8 mouse cellular contexts compared by ENCODE assay signal in the genomic region with DNA sequence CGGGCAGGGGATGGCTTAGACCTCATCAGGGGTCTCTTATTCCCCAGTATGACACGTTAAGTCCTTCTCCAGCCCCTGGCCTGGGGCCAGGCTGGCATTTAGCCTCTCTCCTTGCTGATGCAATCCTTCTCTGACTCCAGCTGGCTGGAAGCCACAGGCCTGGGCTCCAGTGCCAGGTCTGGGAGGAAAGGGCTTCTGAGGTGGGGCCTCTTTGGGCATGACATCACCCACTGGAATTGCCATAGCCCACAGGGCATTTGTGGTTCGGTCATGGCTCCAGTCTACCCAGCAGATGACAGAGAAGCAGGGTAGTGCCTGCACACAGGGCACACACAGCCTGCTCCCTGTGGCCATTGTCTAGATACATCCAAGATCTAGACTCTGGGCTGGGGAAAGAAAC. TPM values are rescaled to one million over a fixed set of nuclear protein-coding genes. Genes with fewer than 3 reads are reported as not detected.
A peak's percentile ranks its signal among the peaks of the same experiment; 100 is the strongest.
DNase-seq lines count a peak whose midpoint lies in the region; ATAC-seq and TF ChIP-seq lines count a peak whose summit lies in the region.

No protein-coding gene starts in this region.

- H3K27ac ChIP-seq in hindbrain, embryonic 14.5 days = no peak overlapping the region
- no peak overlapping the region for H3K27ac ChIP-seq in hindbrain, embryonic 10.5 days
- H3K27ac ChIP-seq in cerebellum, adult 2 months (ENCODE audit: insufficient read depth, low read length) = peak overlapping the region; percentile 70
- peak overlapping the region; percentile 67; the same call in 1 of the 2 replicates for H3K27ac ChIP-seq in limb, embryonic 15.5 days
- H3K27ac ChIP-seq in stomach, embryonic 16.5 days (ENCODE audit: low read length) = peak overlapping the region; percentile 0; the same call in 1 of the 2 replicates

- H3K79me3 ChIP-seq in C2C12 (ENCODE audit: low read depth) = no peaks in the 10 kb centered on the region

- no peak for TF ChIP-seq CTCF in C2C12 (IDR thresholded peaks at IDR 0.05; ENCODE audit: control insufficient read depth, insufficient read depth, insufficient read length)
- TF ChIP-seq CTCF in cerebellum, adult 2 months (IDR thresholded peaks at IDR 0.05; ENCODE audit: borderline replicate concordance, insufficient read depth, low read depth, low read length) = no peak

- no peak overlapping the region for H3ac ChIP-seq in C2C12 (ENCODE audit: control insufficient read depth, insufficient read length, low read depth)

- ATAC-seq in hindbrain, embryonic 14.5 days (ENCODE audit: low FRiP score) = peak; percentile 11
- ATAC-seq in limb, embryonic 15.5 days (ENCODE audit: insufficient number of reproducible peaks, low FRiP score, low TSS enrichment, low read depth) = no peak
- no peak for ATAC-seq in stomach, embryonic 16.5 days (ENCODE audit: insufficient read depth, low FRiP score)
- ATAC-seq in megakaryocyte progenitor cell, adult 5-6 weeks (replicated peaks; ENCODE audit: poor library complexity) = no peak

- H3K9ac ChIP-seq in hindbrain, embryonic 14.5 days = no peak overlapping the region
- H3K9ac ChIP-seq in limb, embryonic 15.5 days = no peak overlapping the region
- no peak overlapping the region for H3K9ac ChIP-seq in stomach, embryonic 16.5 days (ENCODE audit: low read length)

- no peaks in the 10 kb centered on the region for H3K9me3 ChIP-seq in hindbrain, embryonic 14.5 days (ENCODE audit: control insufficient read depth, low read length)
- H3K9me3 ChIP-seq in hindbrain, embryonic 10.5 days = no peaks in the 10 kb centered on the region
- H3K9me3 ChIP-seq in limb, embryonic 15.5 days = no peaks in the 10 kb centered on the region
- H3K9me3 ChIP-seq in stomach, embryonic 16.5 days (replicated peaks; ENCODE audit: control insufficient read depth, low read length) = no peaks in the 10 kb centered on the region

- no peak overlapping the region for H3K4me2 ChIP-seq in hindbrain, embryonic 14.5 days (replicated peaks)
- H3K4me2 ChIP-seq in limb, embryonic 15.5 days = no peak overlapping the region
- H3K4me2 ChIP-seq in stomach, embryonic 16.5 days (ENCODE audit: low read depth, low read length) = no peak overlapping the region

- H3K79me2 ChIP-seq in C2C12 (ENCODE audit: control insufficient read depth, insufficient read depth) = peaks cover 11% of the 10 kb centered on the region

- H3K36me3 ChIP-seq in hindbrain, embryonic 14.5 days (replicated peaks; ENCODE audit: control insufficient read depth, insufficient read depth) = peaks cover 92% of the 10 kb centered on the region
- peaks cover 72% of the 10 kb centered on the region for H3K36me3 ChIP-seq in hindbrain, embryonic 10.5 days
- H3K36me3 ChIP-seq in C2C12 (ENCODE audit: control insufficient read depth, insufficient read depth) = peaks cover 24% of the 10 kb centered on the region
- peaks cover 6% of the 10 kb centered on the region; the same call in 1 of the 2 replicates for H3K36me3 ChIP-seq in limb, embryonic 15.5 days
- H3K36me3 ChIP-seq in stomach, embryonic 16.5 days (ENCODE audit: control insufficient read depth, insufficient read depth, low read length) = no peaks in the 10 kb centered on the region

- peaks cover 29% of the 10 kb centered on the region for H3K4me1 ChIP-seq in hindbrain, embryonic 14.5 days (replicated peaks; ENCODE audit: control insufficient read depth, insufficient read depth, low read length)
- peaks cover 38% of the 10 kb centered on the region for H3K4me1 ChIP-seq in hindbrain, embryonic 10.5 days (replicated peaks)
- peaks cover 65% of the 10 kb centered on the region for H3K4me1 ChIP-seq in cerebellum, adult 2 months (ENCODE audit: control insufficient read depth, insufficient read depth, low read length)
- H3K4me1 ChIP-seq in limb, embryonic 15.5 days = peaks cover 44% of the 10 kb centered on the region
- H3K4me1 ChIP-seq in stomach, embryonic 16.5 days (ENCODE audit: control insufficient read depth, insufficient read depth, low read length) = peaks cover 18% of the 10 kb centered on the region; the same call in 1 of the 2 replicates

- no peak overlapping the region for H3K4me3 ChIP-seq in hindbrain, embryonic 14.5 days (replicated peaks; ENCODE audit: low read length)
- H3K4me3 ChIP-seq in hindbrain, embryonic 10.5 days = no peak overlapping the region
- no peak overlapping the region for H3K4me3 ChIP-seq in C2C12 (ENCODE audit: insufficient read depth, poor library complexity, severe bottlenecking)
- H3K4me3 ChIP-seq in cerebellum, adult 2 months (replicated peaks; ENCODE audit: insufficient read depth, low read depth, low read length) = no peak overlapping the region
- no peak overlapping the region for H3K4me3 ChIP-seq in limb, embryonic 15.5 days
- no peak overlapping the region for H3K4me3 ChIP-seq in stomach, embryonic 16.5 days (replicated peaks; ENCODE audit: low read length)

- peak; percentile 75 for DNase-seq in hindbrain, embryonic 14.5 days (ENCODE audit: low spot score)
- no peak for DNase-seq in hindbrain, embryonic 10.5 days (ENCODE audit: low spot score)
- peak; percentile 92 for DNase-seq in cerebellum, adult 2 months
- peak; percentile 66 to 85 for DNase-seq in heart, adult 9 months (ENCODE audit: low spot score in 2 of 2)

- 41% methylated on average over 3 of the region's 3 CpGs for WGBS in hindbrain, embryonic 14.5 days
- 57% methylated on average over 3 of the region's 3 CpGs for WGBS in hindbrain, embryonic 10.5 days
- 3% methylated on average over 3 of the region's 3 CpGs for WGBS in cerebellum, adult 2 months
- WGBS in limb, embryonic 15.5 days = 17% methylated on average over 3 of the region's 3 CpGs
- 59% methylated on average over 3 of the region's 3 CpGs for WGBS in stomach, embryonic 16.5 days

- peaks cover 11% of the 10 kb centered on the region; the same call in 1 of the 2 replicates for H3K27me3 ChIP-seq in hindbrain, embryonic 14.5 days (ENCODE audit: control insufficient read depth, insufficient read depth, low read length)
- peaks cover 91% of the 10 kb centered on the region for H3K27me3 ChIP-seq in hindbrain, embryonic 10.5 days (ENCODE audit: insufficient read depth, poor library complexity, severe bottlenecking)
- no peaks in the 10 kb centered on the region for H3K27me3 ChIP-seq in C2C12 (ENCODE audit: control insufficient read depth, insufficient read depth, insufficient read length)
- no peaks in the 10 kb centered on the region for H3K27me3 ChIP-seq in cerebellum, adult 2 months (ENCODE audit: control insufficient read depth, insufficient read depth, low read length)
- peaks cover 87% of the 10 kb centered on the region for H3K27me3 ChIP-seq in limb, embryonic 15.5 days
- peaks cover 28% of the 10 kb centered on the region for H3K27me3 ChIP-seq in stomach, embryonic 16.5 days (ENCODE audit: control insufficient read depth, insufficient read depth, low read length)

- TF ChIP-seq POLR2A in cerebellum, adult 2 months (IDR thresholded peaks at IDR 0.05; ENCODE audit: borderline replicate concordance, insufficient read depth, low read length) = no peak

RNA-seq across cellular contexts. Expression of gene Dusp8, which starts 10.8 kb away (rescaled TPM):
- polyA plus RNA-seq in hindbrain, embryonic 14.5 days (2014; fragmentation: Nextera tagmentation; extraction: Ambion mirVana) = 133 and 142 TPM in 2 replicates
- 7.8 and 20.1 TPM in 2 replicates for polyA plus RNA-seq in hindbrain, embryonic 10.5 days (2016; fragmentation: Nextera tagmentation; extraction: Ambion mirVana)
- 2.1 TPM for polyA plus RNA-seq in C2C12 (2012; fragmentation: generic; extraction: Trizol)
- polyA plus RNA-seq in cerebellum, adult 2 months (2012; rRNA removed) = 85.8 and 90.1 TPM in 2 replicates
- 5.5 and 6.9 TPM in 2 replicates for polyA plus RNA-seq in limb, embryonic 15.5 days (2015; fragmentation: Nextera tagmentation; extraction: Ambion mirVana)
- polyA plus RNA-seq in stomach, embryonic 16.5 days (2015; fragmentation: Nextera tagmentation; extraction: Ambion mirVana) = 6.4 TPM in 2 replicates
- 0.12 TPM in 1 of 2 replicates, not detected in the other for total RNA-seq in megakaryocyte progenitor cell, adult 5-6 weeks (2015)
- not detected in 2 replicates for total RNA-seq in megakaryocyte progenitor cell, adult 5-6 weeks (2017)

RNA-seq across cellular contexts. Expression of gene Mob2, which starts 24.0 kb away (rescaled TPM):
- polyA plus RNA-seq in hindbrain, embryonic 14.5 days (2014; fragmentation: Nextera tagmentation; extraction: Ambion mirVana) = 46.4 and 50.2 TPM in 2 replicates
- polyA plus RNA-seq in hindbrain, embryonic 10.5 days (2016; fragmentation: Nextera tagmentation; extraction: Ambion mirVana) = 61.4 and 62.4 TPM in 2 replicates
- 27.5 TPM for polyA plus RNA-seq in C2C12 (2012; fragmentation: generic; extraction: Trizol)
- 67.5 and 73.4 TPM in 2 replicates for polyA plus RNA-seq in cerebellum, adult 2 months (2012; rRNA removed)
- polyA plus RNA-seq in limb, embryonic 15.5 days (2015; fragmentation: Nextera tagmentation; extraction: Ambion mirVana) = 78.2 and 82.2 TPM in 2 replicates
- 73.9 and 75.9 TPM in 2 replicates for polyA plus RNA-seq in stomach, embryonic 16.5 days (2015; fragmentation: Nextera tagmentation; extraction: Ambion mirVana)
- total RNA-seq in megakaryocyte progenitor cell, adult 5-6 weeks (2015) = 45.3 and 45.9 TPM in 2 replicates
- total RNA-seq in megakaryocyte progenitor cell, adult 5-6 weeks (2017) = 45.9 and 47.1 TPM in 2 replicates

RNA-seq across cellular contexts. Expression of gene Gm45618, which starts 35.7 kb away (rescaled TPM):
- polyA plus RNA-seq in hindbrain, embryonic 14.5 days (2014; fragmentation: Nextera tagmentation; extraction: Ambion mirVana) = not detected in 2 replicates
- polyA plus RNA-seq in hindbrain, embryonic 10.5 days (2016; fragmentation: Nextera tagmentation; extraction: Ambion mirVana) = not detected in 2 replicates
- polyA plus RNA-seq in C2C12 (2012; fragmentation: generic; extraction: Trizol) = not detected
- not detected in 2 replicates for polyA plus RNA-seq in cerebellum, adult 2 months (2012; rRNA removed)
- polyA plus RNA-seq in limb, embryonic 15.5 days (2015; fragmentation: Nextera tagmentation; extraction: Ambion mirVana) = not detected in 2 replicates
- not detected in 2 replicates for polyA plus RNA-seq in stomach, embryonic 16.5 days (2015; fragmentation: Nextera tagmentation; extraction: Ambion mirVana)
- total RNA-seq in megakaryocyte progenitor cell, adult 5-6 weeks (2015) = not detected in 2 replicates
- total RNA-seq in megakaryocyte progenitor cell, adult 5-6 weeks (2017) = not detected in 2 replicates

RNA-seq across cellular contexts. Expression of gene Gm39115, which starts 51.0 kb away (rescaled TPM):
- polyA plus RNA-seq in hindbrain, embryonic 14.5 days (2014; fragmentation: Nextera tagmentation; extraction: Ambion mirVana) = not detected in 2 replicates
- not detected in 2 replicates for polyA plus RNA-seq in hindbrain, embryonic 10.5 days (2016; fragmentation: Nextera tagmentation; extraction: Ambion mirVana)
- not detected for polyA plus RNA-seq in C2C12 (2012; fragmentation: generic; extraction: Trizol)
- not detected in 2 replicates for polyA plus RNA-seq in cerebellum, adult 2 months (2012; rRNA removed)
- not detected in 2 replicates for polyA plus RNA-seq in limb, embryonic 15.5 days (2015; fragmentation: Nextera tagmentation; extraction: Ambion mirVana)
- polyA plus RNA-seq in stomach, embryonic 16.5 days (2015; fragmentation: Nextera tagmentation; extraction: Ambion mirVana) = not detected in 2 replicates
- not detected in 2 replicates for total RNA-seq in megakaryocyte progenitor cell, adult 5-6 weeks (2015)
- total RNA-seq in megakaryocyte progenitor cell, adult 5-6 weeks (2017) = not detected in 2 replicates

RNA-seq across cellular contexts. Expression of gene Gm45337, which starts 59.6 kb away (rescaled TPM):
- polyA plus RNA-seq in hindbrain, embryonic 14.5 days (2014; fragmentation: Nextera tagmentation; extraction: Ambion mirVana) = 0.15 TPM in 1 of 2 replicates, not detected in the other
- polyA plus RNA-seq in hindbrain, embryonic 10.5 days (2016; fragmentation: Nextera tagmentation; extraction: Ambion mirVana) = not detected in 2 replicates
- not detected for polyA plus RNA-seq in C2C12 (2012; fragmentation: generic; extraction: Trizol)
- not detected in 2 replicates for polyA plus RNA-seq in cerebellum, adult 2 months (2012; rRNA removed)
- polyA plus RNA-seq in limb, embryonic 15.5 days (2015; fragmentation: Nextera tagmentation; extraction: Ambion mirVana) = not detected in 2 replicates
- not detected in 2 replicates for polyA plus RNA-seq in stomach, embryonic 16.5 days (2015; fragmentation: Nextera tagmentation; extraction: Ambion mirVana)
- total RNA-seq in megakaryocyte progenitor cell, adult 5-6 weeks (2015) = not detected in 2 replicates
- not detected in 2 replicates for total RNA-seq in megakaryocyte progenitor cell, adult 5-6 weeks (2017)

Comparison
In these comparisons a context has a peak if more than half of its experiments do, and no peak if none do; other contexts are left out.
1. H3K27ac ChIP-seq: peak in cerebellum, adult 2 months (single experiment), limb, embryonic 15.5 days (single experiment) and stomach, embryonic 16.5 days (single experiment); none in hindbrain, embryonic 14.5 days (single experiment) and hindbrain, embryonic 10.5 days (single experiment).